Mouse (Mus musculus) kidney, adult 2 months (tissue): ENCODE results near the gene Abhd17b. TPM values are rescaled to one million over a fixed set of nuclear protein-coding genes. Genes with fewer than 3 reads are reported as not detected.

Experiments
- DNase-seq: peaks from one replicate; pipeline ENCODE4 v3.0.0; 2021
- H3K27ac ChIP-seq: fragments of 200-500 bp; 2 replicates; pipeline ENCODE4 v1.5.1; 2012; ENCODE audit warnings: low read depth, low read length, control low read depth, inconsistent platforms; ENCODE audit not compliant: insufficient read depth
- H3K27me3 ChIP-seq: fragments of 200-500 bp; replicated peaks from 2 replicates; pipeline ENCODE4 v1.6.1; 2012; ENCODE audit warnings: mild to moderate bottlenecking, moderate library complexity, low read length, inconsistent platforms; ENCODE audit not compliant: control insufficient read depth, insufficient read depth
- H3K36me3 ChIP-seq: fragments of 200-500 bp; 2 replicates; pipeline ENCODE4 v1.6.1; 2012; ENCODE audit warnings: mild to moderate bottlenecking, moderate library complexity, low read length, inconsistent platforms; ENCODE audit not compliant: control insufficient read depth, insufficient read depth
- H3K4me1 ChIP-seq: fragments of 200-500 bp; 2 replicates; pipeline ENCODE4 v1.6.1; 2011; ENCODE audit warnings: low read length; ENCODE audit not compliant: control insufficient read depth, insufficient read depth
- H3K4me3 ChIP-seq: fragments of 200-500 bp; 2 replicates; pipeline ENCODE4 v1.5.1; 2011; ENCODE audit warnings: mild to moderate bottlenecking, low read depth, low read length, control low read depth; ENCODE audit not compliant: insufficient read depth
- CTCF ChIP-seq: fragments of 200-500 bp; conservative IDR thresholded peaks from 2 replicates; pipeline ENCODE4 v1.5.1; 2011; ENCODE audit warnings: low read depth, mild to moderate bottlenecking, control low read depth, low read length, moderate library complexity, mixed read lengths; ENCODE audit not compliant: insufficient read depth, insufficient read length
- POLR2A ChIP-seq: fragments of 200-500 bp; IDR thresholded peaks from one replicate; pipeline ENCODE4 v1.6.1; 2011; ENCODE audit warnings: low read depth, low read length, control low read depth
- WGBS: fragments of 180-500 bp; shearing (Covaris S2); methylation state at CpG from one replicate; pipeline ENCODE4 v1.1.7; 2018; 5-methylcytosine and 5-hydroxymethylcytosine counted together
- polyA plus RNA-seq: library from polyadenylated mRNA; depleted of rRNA; stranded (reverse); fragments of >200 nt; gene quantifications from 2 replicates; pipeline ENCODE4 v1.2.3, GENCODE M21; 2012; rRNA removed

The Abhd17b gene
- polyA plus RNA-seq, 1 experiment = 11.1 TPM

DNA sequence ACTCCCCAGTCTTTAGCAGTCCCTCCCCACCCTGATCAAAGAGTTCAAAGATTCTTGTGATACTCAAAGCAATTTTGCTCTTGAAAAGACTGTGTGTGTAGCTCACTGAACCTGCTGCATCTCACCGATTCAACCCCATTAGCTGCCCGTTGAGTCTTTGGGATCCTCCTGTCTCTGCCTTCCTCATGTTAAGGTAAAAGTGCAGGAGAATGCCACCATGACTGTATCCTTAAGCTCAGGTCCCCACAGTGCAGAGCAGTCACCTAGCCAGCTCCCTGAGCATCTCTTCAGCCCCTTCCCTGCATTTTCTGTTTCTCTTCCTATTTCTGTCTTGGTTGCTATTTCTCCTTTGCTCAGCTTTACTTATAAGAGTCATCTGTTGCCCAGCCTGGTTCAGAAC, 80.2 kb downstream of the Abhd17b start:
- TF ChIP-seq CTCF (no peak), POLR2A (no peak)
- no peak overlapping the region for H3K4me3 ChIP-seq
- H3K27ac ChIP-seq = no peak overlapping the region
- DNase-seq = no peak
- H3K36me3 ChIP-seq = no peaks in the 10 kb centered on the region
- 98% methylated on average over 2 of the region's 2 CpGs for WGBS
- no peaks in the 10 kb centered on the region for H3K4me1 ChIP-seq
- no peaks in the 10 kb centered on the region for H3K27me3 ChIP-seq

DNA sequence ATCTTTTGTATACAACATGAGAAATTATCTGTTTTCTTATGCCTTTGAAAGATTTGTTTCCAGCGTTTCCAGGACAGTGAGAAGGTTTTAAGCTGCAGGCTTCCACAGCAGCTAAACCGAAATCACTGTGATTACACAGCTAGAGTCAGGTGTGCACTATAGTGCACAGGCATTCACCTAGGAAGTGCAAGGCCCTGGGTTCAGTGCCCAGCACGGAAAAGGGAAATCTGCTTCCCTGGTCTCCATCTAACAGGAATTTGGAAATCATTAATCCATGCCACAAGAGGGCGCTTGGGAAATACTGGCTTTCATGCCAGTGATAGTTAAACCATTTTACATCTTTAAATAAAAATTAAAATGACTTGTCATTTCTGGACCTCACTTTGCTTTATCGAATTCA, 81.1 kb downstream of the Abhd17b start:
- H3K27ac ChIP-seq = no peak overlapping the region
- 39% methylated on average over 5 of the region's 5 CpGs for WGBS
- no peaks in the 10 kb centered on the region for H3K36me3 ChIP-seq
- TF ChIP-seq POLR2A (no peak), CTCF (peak; percentile 32; the same call in 1 of the 2 replicates)
- H3K27me3 ChIP-seq = no peaks in the 10 kb centered on the region
- H3K4me1 ChIP-seq = no peaks in the 10 kb centered on the region
- H3K4me3 ChIP-seq = no peak overlapping the region
- DNase-seq = peak; percentile 59

Other genes with a start within 250 kb of the Abhd17b start
- gene Gda, start 179.7 kb upstream of the Abhd17b start, polyA plus RNA-seq = 1.1 and 1.4 TPM in 2 replicates
- 3.8 and 7.3 TPM in 2 replicates for gene 1110059E24Rik, start 209 bp upstream of the Abhd17b start, polyA plus RNA-seq
- gene Cemip2, start 125.2 kb downstream of the Abhd17b start, polyA plus RNA-seq = 6.7 and 6.9 TPM in 2 replicates